Mouse (Mus musculus): ENCODE measurements around the gene Jmjd1c. TPM values are rescaled to one million over a fixed set of nuclear protein-coding genes. Genes with fewer than 3 reads are reported as not detected.

Gene Jmjd1c
- polyA plus RNA-seq, 1 experiment from 2014 or later = 55.2 TPM

DNA sequence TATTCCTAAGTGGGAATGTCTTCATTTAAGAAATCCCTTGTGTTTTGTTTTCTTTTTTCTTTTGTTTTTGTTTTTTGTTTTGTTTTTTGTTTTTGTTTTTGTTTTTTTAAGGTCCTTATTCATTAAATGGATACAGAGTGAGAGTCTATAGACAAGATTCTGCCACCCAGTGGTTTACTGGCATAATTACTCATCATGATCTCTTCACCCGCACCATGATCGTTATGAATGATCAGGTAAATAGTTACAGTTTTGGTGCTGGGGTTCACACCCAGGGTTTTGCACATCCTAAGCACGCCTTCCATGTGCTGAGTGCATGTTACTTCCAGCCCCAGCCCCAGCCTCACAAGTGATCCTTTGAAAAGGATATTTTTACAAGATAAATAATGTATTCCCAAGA is 120.9 kb downstream of the Jmjd1c start:
- H3K9me3 ChIP-seq (ENCODE audit: control insufficient read depth, low read length) = no peaks in the 10 kb centered on the region

DNA sequence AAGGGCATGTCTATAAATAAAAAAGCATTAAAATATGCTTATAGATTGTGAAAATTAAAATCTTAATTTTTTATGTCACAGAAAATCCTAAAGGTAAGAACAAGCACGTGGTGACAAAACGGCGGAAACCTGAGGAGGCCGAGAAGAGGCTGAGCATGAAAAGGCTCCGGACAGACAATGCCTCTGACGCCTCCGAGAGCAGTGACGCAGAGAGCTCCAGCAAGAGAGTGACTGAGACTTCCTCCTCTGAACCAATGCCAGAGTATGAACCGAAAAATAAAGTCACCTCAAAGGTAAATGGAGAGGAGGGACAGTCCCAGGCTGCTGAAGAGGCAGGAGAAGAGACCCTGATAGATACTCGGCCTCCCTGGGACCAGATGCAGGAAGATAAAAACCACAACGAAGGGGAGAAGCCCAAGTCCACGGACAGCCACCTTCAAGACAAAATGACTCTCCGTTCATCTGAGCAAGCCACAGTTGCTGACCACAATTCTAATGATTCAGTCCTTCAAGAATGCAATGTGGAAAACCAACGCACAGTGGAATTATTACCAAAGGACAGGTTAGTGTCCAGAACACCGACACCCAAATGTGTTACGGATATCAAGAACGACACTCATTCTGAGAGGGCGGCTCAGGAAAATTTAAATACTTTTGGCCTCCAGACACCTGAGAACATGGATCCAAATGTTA is 123.1 kb downstream of the Jmjd1c start:
- H3K9ac ChIP-seq (replicated peaks; ENCODE audit: low read depth, low read length) = no peak overlapping the region
- no peaks in the 10 kb centered on the region for H3K9me3 ChIP-seq (ENCODE audit: control insufficient read depth, low read length)
- H3K4me3 ChIP-seq (replicated peaks; ENCODE audit: low read length) = no peak overlapping the region
- H3K36me3 ChIP-seq (ENCODE audit: control insufficient read depth, insufficient read depth) = peaks cover 15% of the 10 kb centered on the region
- 94% methylated on average over 18 of the region's 18 CpGs for WGBS
- no peak overlapping the region for H3K4me2 ChIP-seq (ENCODE audit: low read length)
- no peak for ATAC-seq
- no peaks in the 10 kb centered on the region for H3K27me3 ChIP-seq (replicated peaks; ENCODE audit: control insufficient read depth, insufficient read depth, low read length)
- no peak overlapping the region for H3K27ac ChIP-seq (ENCODE audit: low read length)
- H3K4me1 ChIP-seq (replicated peaks; ENCODE audit: control insufficient read depth, insufficient read depth, low read length) = peaks cover 7% of the 10 kb centered on the region

More for the DNA sequence above, 120.9 kb downstream of the Jmjd1c start:
- 70% methylated on average over 3 of the region's 3 CpGs for WGBS
- Histone ChIP-seq H3K4me3 (replicated peaks; ENCODE audit: low read length) (no peak overlapping the region), H3K36me3 (ENCODE audit: control insufficient read depth, insufficient read depth) (peaks cover 13% of the 10 kb centered on the region), H3K4me1 (replicated peaks; ENCODE audit: control insufficient read depth, insufficient read depth, low read length) (peaks cover 12% of the 10 kb centered on the region), H3K9ac (replicated peaks; ENCODE audit: low read depth, low read length) (no peak overlapping the region), H3K27me3 (replicated peaks; ENCODE audit: control insufficient read depth, insufficient read depth, low read length) (no peaks in the 10 kb centered on the region), H3K4me2 (ENCODE audit: low read length) (no peak overlapping the region), H3K27ac (ENCODE audit: low read length) (no peak overlapping the region)
- ATAC-seq = peak; percentile 47; the same call in 1 of the 2 replicates

DNA sequence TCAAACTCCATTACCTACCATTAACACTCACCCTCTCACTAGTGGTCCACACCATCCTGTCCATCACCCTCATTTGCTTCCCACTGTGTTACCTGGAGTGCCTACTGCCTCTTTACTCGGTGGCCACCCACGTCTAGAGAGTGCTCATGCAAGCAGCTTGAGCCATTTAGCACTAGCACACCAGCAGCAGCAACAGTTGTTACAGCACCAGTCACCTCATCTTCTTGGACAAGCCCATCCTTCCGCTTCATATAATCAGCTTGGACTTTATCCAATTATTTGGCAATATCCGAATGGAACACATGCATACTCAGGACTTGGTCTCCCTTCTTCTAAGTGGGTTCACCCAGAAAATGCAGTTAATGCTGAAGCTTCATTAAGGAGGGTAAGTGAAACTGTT is 124.3 kb downstream of the Jmjd1c start:
- no peak for ATAC-seq

DNA sequence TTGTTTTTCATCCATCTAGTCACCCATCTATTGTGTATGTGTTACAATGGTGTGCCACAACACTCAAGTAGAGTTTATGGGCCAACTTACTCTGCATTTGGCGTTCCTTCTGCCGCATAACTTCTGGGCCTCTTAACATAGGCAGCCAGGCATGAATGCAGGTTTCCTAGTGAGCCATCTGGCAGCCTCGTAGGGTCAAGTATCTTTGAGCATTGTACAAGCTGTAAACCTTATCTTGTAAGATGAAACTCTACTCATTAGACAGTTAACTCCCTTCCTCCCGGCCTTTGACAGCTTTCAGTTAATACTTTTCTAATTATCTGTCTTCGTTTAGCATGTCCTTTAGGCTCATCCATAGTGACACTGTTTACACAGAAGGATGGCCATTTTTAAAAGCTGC is 125.4 kb downstream of the Jmjd1c start:
- H3K27me3 ChIP-seq (replicated peaks; ENCODE audit: control insufficient read depth, insufficient read depth, low read length) = no peaks in the 10 kb centered on the region
- H3K4me3 ChIP-seq (replicated peaks; ENCODE audit: low read length) = no peak overlapping the region
- peaks cover 24% of the 10 kb centered on the region for H3K36me3 ChIP-seq (ENCODE audit: control insufficient read depth, insufficient read depth)
- ATAC-seq = no peak
- no peak overlapping the region for H3K9ac ChIP-seq (replicated peaks; ENCODE audit: low read depth, low read length)
- H3K4me1 ChIP-seq (replicated peaks; ENCODE audit: control insufficient read depth, insufficient read depth, low read length) = peaks cover 4% of the 10 kb centered on the region; the same call in 1 of the 2 replicates
- no peak overlapping the region for H3K27ac ChIP-seq (ENCODE audit: low read length)
- no peak overlapping the region for H3K4me2 ChIP-seq (ENCODE audit: low read length)
- H3K9me3 ChIP-seq (ENCODE audit: control insufficient read depth, low read length) = no peaks in the 10 kb centered on the region
- 36% methylated on average over 5 of the region's 5 CpGs for WGBS

More for the DNA sequence above, 124.3 kb downstream of the Jmjd1c start:
- no peaks in the 10 kb centered on the region for H3K27me3 ChIP-seq (replicated peaks; ENCODE audit: control insufficient read depth, insufficient read depth, low read length)
- H3K4me3 ChIP-seq (replicated peaks; ENCODE audit: low read length) = no peak overlapping the region
- H3K36me3 ChIP-seq (ENCODE audit: control insufficient read depth, insufficient read depth) = peaks cover 24% of the 10 kb centered on the region
- H3K9ac ChIP-seq (replicated peaks; ENCODE audit: low read depth, low read length) = no peak overlapping the region
- 77% methylated on average over 4 of the region's 4 CpGs for WGBS
- H3K27ac ChIP-seq (ENCODE audit: low read length) = no peak overlapping the region
- no peaks in the 10 kb centered on the region for H3K9me3 ChIP-seq (ENCODE audit: control insufficient read depth, low read length)
- no peak overlapping the region for H3K4me2 ChIP-seq (ENCODE audit: low read length)
- H3K4me1 ChIP-seq (replicated peaks; ENCODE audit: control insufficient read depth, insufficient read depth, low read length) = peaks cover 4% of the 10 kb centered on the region

DNA sequence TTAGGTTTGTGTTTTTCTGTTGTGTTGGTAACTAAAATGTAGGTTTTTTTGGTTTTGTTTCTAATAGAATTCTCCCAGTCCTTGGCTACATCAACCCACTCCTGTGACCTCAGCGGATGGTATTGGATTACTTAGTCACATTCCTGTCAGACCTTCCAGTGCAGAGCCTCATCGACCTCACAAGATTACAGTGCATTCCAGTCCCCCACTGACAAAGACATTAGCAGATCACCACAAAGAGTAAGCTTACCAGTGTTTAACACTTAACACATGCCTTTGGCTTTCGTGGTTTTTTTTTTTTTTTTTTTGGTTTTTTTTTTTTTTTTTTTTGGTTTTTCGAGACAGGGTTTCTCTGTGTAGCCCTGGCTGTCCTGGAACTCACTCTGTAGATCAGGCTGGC is 128.0 kb downstream of the Jmjd1c start:
- H3K4me1 ChIP-seq (replicated peaks; ENCODE audit: control insufficient read depth, insufficient read depth, low read length) = peaks cover 4% of the 10 kb centered on the region; the same call in 1 of the 2 replicates
- ATAC-seq = no peak
- no peak overlapping the region for H3K4me3 ChIP-seq (replicated peaks; ENCODE audit: low read length)
- H3K4me2 ChIP-seq (ENCODE audit: low read length) = no peak overlapping the region
- WGBS = 83% methylated on average over 3 of the region's 4 CpGs
- H3K36me3 ChIP-seq (ENCODE audit: control insufficient read depth, insufficient read depth) = peaks cover 28% of the 10 kb centered on the region
- no peaks in the 10 kb centered on the region for H3K27me3 ChIP-seq (replicated peaks; ENCODE audit: control insufficient read depth, insufficient read depth, low read length)
- H3K9me3 ChIP-seq (ENCODE audit: control insufficient read depth, low read length) = no peaks in the 10 kb centered on the region
- no peak overlapping the region for H3K9ac ChIP-seq (replicated peaks; ENCODE audit: low read depth, low read length)
- no peak overlapping the region for H3K27ac ChIP-seq (ENCODE audit: low read length)

DNA sequence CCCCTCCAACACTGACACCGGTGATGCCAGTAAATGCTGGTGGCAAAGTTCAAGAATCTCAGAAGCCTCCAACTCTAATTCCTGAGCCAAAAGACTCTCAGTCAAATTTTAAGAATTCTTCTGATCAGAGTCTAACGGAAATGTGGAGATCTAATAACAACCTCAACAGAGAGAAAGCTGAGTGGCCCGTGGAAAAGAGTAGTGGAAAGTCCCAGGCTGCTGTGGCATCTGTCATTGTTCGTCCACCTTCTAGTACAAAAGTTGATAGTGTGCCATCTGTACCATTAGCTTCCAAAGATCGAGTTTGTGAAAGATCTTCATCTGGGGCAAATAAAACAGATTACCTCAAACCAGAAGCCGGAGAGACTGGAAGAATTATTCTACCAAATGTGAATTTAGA is 129.6 kb downstream of the Jmjd1c start:
- Histone ChIP-seq H3K4me3 (replicated peaks; ENCODE audit: low read length) (no peak overlapping the region), H3K4me1 (replicated peaks; ENCODE audit: control insufficient read depth, insufficient read depth, low read length) (peaks cover 4% of the 10 kb centered on the region; the same call in 1 of the 2 replicates), H3K27me3 (replicated peaks; ENCODE audit: control insufficient read depth, insufficient read depth, low read length) (no peaks in the 10 kb centered on the region), H3K9ac (replicated peaks; ENCODE audit: low read depth, low read length) (no peak overlapping the region), H3K36me3 (ENCODE audit: control insufficient read depth, insufficient read depth) (peaks cover 19% of the 10 kb centered on the region), H3K4me2 (ENCODE audit: low read length) (no peak overlapping the region), H3K27ac (ENCODE audit: low read length) (no peak overlapping the region), H3K9me3 (ENCODE audit: control insufficient read depth, low read length) (no peaks in the 10 kb centered on the region)
- WGBS = 89% methylated on average over 6 of the region's 6 CpGs
- no peak for ATAC-seq

DNA sequence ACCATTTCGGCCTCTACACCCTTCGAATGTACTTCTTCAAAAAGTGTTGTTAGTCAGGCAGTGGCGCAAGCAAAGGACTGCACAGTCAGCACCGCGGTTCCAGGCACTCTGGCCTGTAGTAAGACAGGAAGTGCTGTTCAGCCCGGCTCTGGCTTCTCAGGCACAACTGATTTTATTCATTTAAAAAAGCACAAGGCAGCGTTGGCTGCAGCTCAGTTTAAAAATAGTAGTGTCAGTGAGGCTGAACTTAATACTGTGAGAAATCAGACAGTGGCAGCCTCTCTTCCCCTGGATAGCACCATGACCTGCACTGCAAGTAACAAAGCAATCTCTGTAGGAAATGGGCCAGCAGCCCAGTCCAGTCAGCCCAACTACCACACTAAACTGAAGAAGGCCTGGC is 130.2 kb downstream of the Jmjd1c start:
- peak; percentile 45; the same call in 1 of the 2 replicates for ATAC-seq
- Histone ChIP-seq H3K9ac (replicated peaks; ENCODE audit: low read depth, low read length) (no peak overlapping the region), H3K36me3 (ENCODE audit: control insufficient read depth, insufficient read depth) (peaks cover 24% of the 10 kb centered on the region), H3K4me3 (replicated peaks; ENCODE audit: low read length) (no peak overlapping the region), H3K4me1 (replicated peaks; ENCODE audit: control insufficient read depth, insufficient read depth, low read length) (peaks cover 4% of the 10 kb centered on the region; the same call in 1 of the 2 replicates), H3K27me3 (replicated peaks; ENCODE audit: control insufficient read depth, insufficient read depth, low read length) (no peaks in the 10 kb centered on the region), H3K27ac (ENCODE audit: low read length) (peak overlapping the region; percentile 50), H3K4me2 (ENCODE audit: low read length) (no peak overlapping the region), H3K9me3 (ENCODE audit: control insufficient read depth, low read length) (no peaks in the 10 kb centered on the region)
- 88% methylated on average over 7 of the region's 7 CpGs for WGBS

DNA sequence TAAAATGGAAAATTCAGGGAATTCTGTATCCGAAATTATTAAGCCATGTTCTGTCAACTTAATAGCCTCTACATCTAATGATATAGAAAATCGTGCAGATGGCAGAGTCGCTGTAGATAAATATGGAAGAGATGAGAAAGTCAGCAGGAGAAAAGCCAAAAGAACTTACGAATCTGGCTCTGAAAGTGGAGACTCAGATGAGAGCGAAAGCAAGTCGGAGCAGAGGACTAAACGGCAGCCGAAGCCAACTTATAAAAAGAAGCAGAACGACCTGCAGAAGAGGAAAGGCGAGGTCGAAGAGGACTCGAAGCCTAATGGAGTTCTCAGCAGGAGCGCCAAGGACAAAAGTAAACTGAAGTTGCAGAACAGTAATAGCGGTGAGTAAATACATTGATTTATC is 130.6 kb downstream of the Jmjd1c start:
- ATAC-seq = no peak
- H3K36me3 ChIP-seq (ENCODE audit: control insufficient read depth, insufficient read depth) = peaks cover 28% of the 10 kb centered on the region
- no peaks in the 10 kb centered on the region for H3K4me1 ChIP-seq (replicated peaks; ENCODE audit: control insufficient read depth, insufficient read depth, low read length)
- WGBS = 79% methylated on average over 14 of the region's 14 CpGs
- no peak overlapping the region for H3K9ac ChIP-seq (replicated peaks; ENCODE audit: low read depth, low read length)
- no peaks in the 10 kb centered on the region for H3K27me3 ChIP-seq (replicated peaks; ENCODE audit: control insufficient read depth, insufficient read depth, low read length)
- H3K9me3 ChIP-seq (ENCODE audit: control insufficient read depth, low read length) = no peaks in the 10 kb centered on the region
- H3K4me2 ChIP-seq (ENCODE audit: low read length) = no peak overlapping the region
- H3K27ac ChIP-seq (ENCODE audit: low read length) = peak overlapping the region; percentile 33; the same call in 1 of the 2 replicates
- H3K4me3 ChIP-seq (replicated peaks; ENCODE audit: low read length) = no peak overlapping the region

DNA sequence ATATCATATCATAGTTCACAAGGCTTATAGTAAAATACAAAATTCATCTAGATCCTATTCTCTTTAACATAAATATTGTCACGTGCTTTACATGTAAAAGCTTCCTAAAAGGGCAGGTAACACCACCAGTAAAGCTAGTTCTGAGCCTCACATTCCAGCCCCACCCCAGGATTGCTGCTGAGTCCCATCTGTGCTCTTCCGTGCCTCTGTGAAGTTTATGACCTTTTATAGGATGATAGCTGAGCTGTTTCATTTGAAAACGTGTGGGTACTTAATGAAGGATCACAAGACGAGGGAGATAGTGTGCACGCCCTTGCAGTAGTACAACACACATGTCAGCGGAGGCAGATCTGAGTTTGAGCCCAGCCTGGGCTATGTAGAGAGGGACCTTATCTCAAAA is 134.5 kb downstream of the Jmjd1c start:
- 92% methylated on average over 6 of the region's 6 CpGs for WGBS
- no peaks in the 10 kb centered on the region for H3K27me3 ChIP-seq (replicated peaks; ENCODE audit: control insufficient read depth, insufficient read depth, low read length)
- H3K4me3 ChIP-seq (replicated peaks; ENCODE audit: low read length) = no peak overlapping the region
- H3K9me3 ChIP-seq (ENCODE audit: control insufficient read depth, low read length) = no peaks in the 10 kb centered on the region
- H3K9ac ChIP-seq (replicated peaks; ENCODE audit: low read depth, low read length) = no peak overlapping the region
- ATAC-seq = no peak
- no peak overlapping the region for H3K27ac ChIP-seq (ENCODE audit: low read length)
- H3K4me2 ChIP-seq (ENCODE audit: low read length) = no peak overlapping the region
- peaks cover 27% of the 10 kb centered on the region for H3K36me3 ChIP-seq (ENCODE audit: control insufficient read depth, insufficient read depth)
- no peaks in the 10 kb centered on the region for H3K4me1 ChIP-seq (replicated peaks; ENCODE audit: control insufficient read depth, insufficient read depth, low read length)
